Mouse (Mus musculus) brain, embryonic 18.5 days (tissue): ENCODE measurements around the gene Zmym4.

Experiments
- DNase-seq: peaks from one replicate; pipeline ENCODE4 v3.0.0-alpha.2; 2012; ENCODE audit warnings: low read depth, low spot score

The Zmym4 gene

DNA sequence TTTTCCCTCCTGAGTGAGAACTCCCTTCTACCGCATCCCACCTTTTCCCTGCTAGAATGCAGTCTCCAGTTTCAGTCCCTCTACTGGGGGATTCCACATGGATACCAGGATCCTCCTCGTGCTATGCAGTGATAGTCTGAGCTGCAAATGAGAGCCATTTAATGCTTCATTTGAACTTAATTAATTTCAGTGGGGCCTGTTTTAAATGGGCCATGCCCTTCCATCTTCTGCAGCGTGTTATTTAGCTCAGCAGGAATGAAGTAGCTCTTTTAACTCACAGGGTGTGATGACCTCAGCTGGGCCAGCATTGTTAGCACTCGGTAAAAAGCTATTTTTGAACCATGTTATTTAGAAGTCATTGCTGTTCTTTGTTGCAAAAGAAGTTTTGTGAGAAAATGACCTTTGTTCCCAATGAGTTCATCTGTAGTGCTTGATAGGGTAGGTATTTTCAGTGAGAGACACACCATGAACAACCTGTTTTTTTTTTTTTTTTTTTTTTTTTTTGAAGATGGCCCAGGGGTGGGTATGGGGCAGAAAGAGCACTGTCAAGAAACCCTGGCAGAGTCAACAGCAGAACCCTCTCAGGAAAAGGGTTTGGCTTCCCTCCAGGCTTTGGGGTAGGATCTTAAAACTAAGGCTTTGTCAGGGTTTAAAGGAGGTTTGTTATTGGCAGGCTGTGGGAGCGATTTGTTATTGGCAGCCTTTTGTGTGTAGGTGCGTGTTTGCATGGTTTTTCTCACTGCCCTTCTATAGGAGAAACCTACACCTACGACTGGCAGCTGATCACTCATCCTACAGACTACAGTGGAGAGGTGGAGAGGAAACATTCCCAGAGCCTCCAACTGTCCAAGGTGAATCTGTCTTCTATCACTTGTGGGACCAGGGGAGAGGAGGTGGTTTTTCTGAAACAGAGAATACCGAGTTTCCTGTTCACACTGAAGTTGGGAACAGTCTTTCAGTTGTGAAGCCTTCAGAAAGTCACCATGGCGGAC is 144.7 kb downstream of the Zmym4 start:
- no peak for DNase-seq

DNA sequence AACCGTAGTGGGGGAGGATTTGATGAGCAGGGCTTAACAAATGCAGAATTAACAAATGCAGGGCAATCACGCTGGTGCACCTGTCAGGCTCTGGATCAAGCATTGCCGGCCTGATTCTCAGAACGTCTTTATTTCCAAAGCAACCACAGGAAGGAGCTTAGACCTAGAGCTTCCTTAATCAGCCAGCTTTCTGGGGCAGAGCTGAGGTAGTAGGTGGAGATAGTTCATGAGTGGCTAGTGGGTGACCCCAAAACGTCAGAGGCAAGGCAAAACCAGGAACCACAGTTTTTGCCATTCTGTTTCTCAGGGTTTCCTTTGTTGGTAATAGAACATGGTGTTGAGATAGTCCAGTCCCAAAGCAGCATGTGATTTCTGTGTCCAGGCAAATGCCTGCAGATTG is 153.1 kb downstream of the Zmym4 start:
- DNase-seq, result no peak

DNA sequence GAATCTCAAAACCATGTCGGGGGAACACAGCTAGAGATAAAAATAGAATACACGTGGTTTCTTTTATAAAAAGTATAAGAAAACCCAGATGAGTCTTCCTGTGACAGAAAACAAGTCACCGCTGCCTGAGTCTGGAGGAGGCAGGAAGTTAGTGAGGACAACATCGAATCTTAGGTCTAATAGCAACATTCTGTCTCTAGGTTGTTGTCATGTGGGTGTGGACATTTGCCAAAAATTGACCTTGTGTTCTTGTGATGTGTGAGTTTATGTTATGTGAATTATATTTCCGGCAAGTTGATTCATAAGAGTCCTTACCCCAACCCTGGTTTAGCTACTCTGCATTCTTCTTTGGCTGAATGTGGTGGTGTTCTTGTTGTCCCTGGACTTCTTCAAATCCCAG is 154.7 kb downstream of the Zmym4 start:
- no peak for DNase-seq
